Mouse (Mus musculus) limb, embryonic 11.5 days (tissue): ENCODE results near the gene Clspn. TPM values are rescaled to one million over a fixed set of nuclear protein-coding genes. Genes with fewer than 3 reads are reported as not detected.

Experiments used
- ATAC-seq: fragments of 200-750 bp; cut with Nextera tagmentation; 2 replicates; pipeline ENCODE4 v1.8.0; 2017; ENCODE audit warnings: low read depth; ENCODE audit not compliant: insufficient number of reproducible peaks, low FRiP score, low TSS enrichment
- DNase-seq: peaks from one replicate; pipeline ENCODE4 v3.0.0-alpha.2; 2015; ENCODE audit warnings: low spot score
- H3K27ac ChIP-seq: fragments of 300-500 bp; sonication (generic); replicated peaks from 2 replicates; pipeline ENCODE4 v1.5.1; 2014; ENCODE audit warnings: low read depth, mild to moderate bottlenecking, low read length
- H3K27me3 ChIP-seq: fragments of 300-500 bp; sonication (generic); 2 replicates; pipeline ENCODE4 v1.6.1; 2014; ENCODE audit warnings: mild to moderate bottlenecking, low read length, mixed read lengths; ENCODE audit not compliant: control insufficient read depth, insufficient read depth
- H3K36me3 ChIP-seq: fragments of 300-500 bp; sonication (generic); 2 replicates; pipeline ENCODE4 v1.6.1; 2014; ENCODE audit warnings: mild to moderate bottlenecking, low read length, moderate library complexity, mixed read lengths; ENCODE audit not compliant: control insufficient read depth, insufficient read depth
- H3K4me1 ChIP-seq: fragments of 300-500 bp; sonication (generic); 2 replicates; pipeline ENCODE4 v1.6.1; 2014; ENCODE audit warnings: low read length, mixed read lengths; ENCODE audit not compliant: control insufficient read depth, insufficient read depth
- H3K4me2 ChIP-seq: fragments of 300-500 bp; sonication (generic); 2 replicates; pipeline ENCODE4 v1.6.1; 2014; ENCODE audit warnings: low read depth, mild to moderate bottlenecking, moderate library complexity; ENCODE audit not compliant: severe bottlenecking
- H3K4me3 ChIP-seq: fragments of 300-500 bp; sonication (generic); 2 replicates; pipeline ENCODE4 v1.5.1; 2014; ENCODE audit warnings: low read depth, low read length
- H3K9ac ChIP-seq: fragments of 300-500 bp; sonication (generic); 2 replicates; pipeline ENCODE4 v1.6.1; 2014; ENCODE audit warnings: mild to moderate bottlenecking, low read length
- H3K9me3 ChIP-seq: fragments of 300-500 bp; sonication (generic); 2 replicates; pipeline ENCODE4 v1.6.1; 2016; ENCODE audit warnings: low read length; ENCODE audit not compliant: control insufficient read depth
- WGBS: fragments of 180-500 bp; shearing (Covaris S2); extraction: QIAGEN DNeasy Blood & Tissue Kit; methylation state at CpG from one replicate; pipeline ENCODE4 v1.1.7; 2014; 5-methylcytosine and 5-hydroxymethylcytosine counted together
- polyA plus RNA-seq: library from polyadenylated mRNA; unstranded; fragments of >200 nt; fragmentation: Nextera tagmentation; extraction: Ambion mirVana; gene quantifications from 2 replicates; pipeline ENCODE4 v1.2.1, GENCODE M21; 2014

The Clspn gene
- polyA plus RNA-seq, 1 experiment from 2014 or later: 67.4 TPM

DNA sequence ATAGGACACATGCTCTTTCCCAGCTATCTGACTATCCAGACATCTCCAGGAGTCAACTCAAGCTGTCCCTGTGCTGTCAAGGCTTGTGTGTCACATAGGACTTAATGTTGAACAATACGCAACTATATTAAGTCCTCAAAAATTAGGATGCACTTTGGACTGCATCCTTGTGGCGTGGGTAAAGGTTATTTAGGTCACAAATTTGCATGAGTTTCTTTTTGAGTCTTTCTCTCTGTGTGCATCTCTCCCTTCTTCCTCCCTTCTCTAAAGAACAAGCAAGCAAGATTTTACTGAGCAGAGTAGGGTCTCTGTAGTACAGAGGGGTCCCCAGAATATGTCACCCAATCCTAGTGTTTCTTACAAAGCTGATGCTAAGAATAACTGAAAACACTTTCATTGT is 10.6 kb upstream of the Clspn start:
- Histone ChIP-seq H3K9me3 (no peaks in the 10 kb centered on the region), H3K4me1 (no peaks in the 10 kb centered on the region), H3K4me3 (no peak overlapping the region), H3K9ac (no peak overlapping the region), H3K27me3 (no peaks in the 10 kb centered on the region), H3K27ac (no peak overlapping the region), H3K4me2 (no peak overlapping the region), H3K36me3 (no peaks in the 10 kb centered on the region)
- 81% methylated on average over 2 of the region's 2 CpGs for WGBS
- DNase-seq (no peak), ATAC-seq (no peak)

DNA sequence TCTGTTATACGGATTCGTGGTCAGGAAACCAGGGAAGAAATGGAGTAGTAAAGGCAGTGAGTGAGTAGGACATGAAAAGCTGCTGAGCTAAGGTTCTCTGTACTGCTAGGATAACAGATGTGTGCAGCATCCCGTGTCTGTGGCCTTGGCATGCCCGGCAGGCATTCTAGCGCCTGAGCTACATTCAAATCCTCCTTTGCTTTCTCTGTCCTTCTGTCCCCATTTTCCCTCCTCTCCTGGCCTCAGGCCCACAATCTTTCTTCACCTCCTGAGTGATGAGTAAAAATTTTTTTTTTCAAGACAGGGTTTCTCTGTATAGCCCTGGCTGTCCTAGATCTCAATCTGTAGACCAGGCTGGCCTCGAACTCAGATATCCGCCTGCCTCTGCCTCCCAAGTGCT is 4.6 kb upstream of the Clspn start:
- H3K4me2 ChIP-seq: no peak overlapping the region
- H3K36me3 ChIP-seq: no peaks in the 10 kb centered on the region
- DNase-seq (no peak), ATAC-seq (no peak)
- WGBS: 84% methylated on average over 7 of the region's 7 CpGs
- H3K9ac ChIP-seq: no peak overlapping the region
- H3K4me3 ChIP-seq: no peak overlapping the region
- H3K27me3 ChIP-seq: no peaks in the 10 kb centered on the region
- no peaks in the 10 kb centered on the region for H3K4me1 ChIP-seq
- H3K27ac ChIP-seq: no peak overlapping the region
- H3K9me3 ChIP-seq: no peaks in the 10 kb centered on the region

DNA sequence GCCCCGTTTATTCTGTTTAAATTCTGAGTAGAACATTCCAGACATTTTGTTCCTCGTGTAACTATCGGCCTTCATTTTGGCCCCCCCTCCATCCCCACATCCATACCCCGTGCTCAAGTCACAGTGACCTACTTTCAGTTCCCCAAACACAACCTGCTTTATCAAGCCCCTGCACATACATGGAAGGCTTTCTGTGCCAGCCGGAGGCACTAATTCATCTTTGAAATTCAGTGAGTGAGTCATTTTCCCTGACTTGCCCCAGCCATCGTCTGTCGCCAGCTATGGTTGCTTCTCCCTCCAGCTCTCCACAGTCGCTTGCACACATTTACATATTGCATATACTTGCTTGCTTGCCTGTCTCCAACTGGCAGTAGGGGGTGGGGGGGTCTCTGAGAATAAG is 3.6 kb upstream of the Clspn start:
- Histone ChIP-seq H3K4me2 (no peak overlapping the region), H3K4me3 (no peak overlapping the region), H3K36me3 (no peaks in the 10 kb centered on the region), H3K4me1 (no peaks in the 10 kb centered on the region), H3K9me3 (no peaks in the 10 kb centered on the region), H3K27ac (no peak overlapping the region), H3K27me3 (no peaks in the 10 kb centered on the region), H3K9ac (no peak overlapping the region)
- ATAC-seq (no peak), DNase-seq (no peak)
- WGBS: 77% methylated on average over 8 of the region's 8 CpGs

DNA sequence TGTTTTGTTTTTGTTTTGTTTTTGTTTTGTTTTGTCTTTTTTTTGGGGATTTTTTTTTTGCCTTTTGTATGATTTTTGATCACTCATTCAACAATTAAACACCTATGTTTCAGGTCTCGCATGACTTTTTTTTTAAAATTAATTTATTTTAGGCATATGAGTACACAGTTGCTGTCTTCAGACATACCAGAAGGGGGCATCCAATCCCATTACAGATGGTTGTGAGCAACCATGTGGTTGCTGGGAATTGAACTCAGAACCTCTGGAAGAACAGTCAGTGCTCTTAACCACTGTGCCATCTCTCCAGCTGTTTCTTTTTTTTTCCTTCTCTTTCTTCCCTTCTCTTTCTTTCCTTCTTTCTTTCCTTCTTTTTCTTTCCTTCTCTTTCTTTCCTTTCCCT is 3.0 kb upstream of the Clspn start:
- no peaks in the 10 kb centered on the region for H3K36me3 ChIP-seq
- ATAC-seq (no peak), DNase-seq (no peak)
- H3K4me2 ChIP-seq: no peak overlapping the region
- H3K4me1 ChIP-seq: no peaks in the 10 kb centered on the region
- WGBS: 95% methylated on average over 1 of the region's 1 CpGs
- H3K9me3 ChIP-seq: no peaks in the 10 kb centered on the region
- no peak overlapping the region for H3K4me3 ChIP-seq
- no peak overlapping the region for H3K9ac ChIP-seq
- no peak overlapping the region for H3K27ac ChIP-seq
- no peaks in the 10 kb centered on the region for H3K27me3 ChIP-seq

DNA sequence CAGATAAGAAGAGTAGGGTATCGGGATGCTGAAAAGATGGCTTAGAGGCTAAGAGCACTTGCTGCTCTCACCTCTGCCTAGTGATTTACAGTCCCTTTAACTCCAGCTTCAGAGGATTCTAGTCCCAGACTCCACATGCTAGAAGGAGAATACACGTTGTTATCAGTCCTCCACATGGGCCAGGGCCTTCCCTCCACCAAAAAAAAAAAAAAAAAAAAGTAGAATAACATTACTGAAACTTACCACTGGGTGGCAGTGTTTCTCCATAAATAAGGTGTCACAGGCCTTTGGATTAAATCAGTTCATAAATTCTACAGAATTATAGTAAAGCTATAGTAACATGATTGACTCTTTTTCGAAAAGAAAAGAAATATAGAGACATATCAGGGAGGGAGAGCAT is 2.3 kb upstream of the Clspn start:
- Histone ChIP-seq H3K4me1 (no peaks in the 10 kb centered on the region), H3K4me3 (no peak overlapping the region), H3K27ac (no peak overlapping the region), H3K36me3 (no peaks in the 10 kb centered on the region), H3K9ac (no peak overlapping the region), H3K27me3 (no peaks in the 10 kb centered on the region), H3K9me3 (no peaks in the 10 kb centered on the region), H3K4me2 (no peak overlapping the region)
- DNase-seq (peak; percentile 24), ATAC-seq (no peak)
- WGBS: 31% methylated on average over 3 of the region's 3 CpGs

DNA sequence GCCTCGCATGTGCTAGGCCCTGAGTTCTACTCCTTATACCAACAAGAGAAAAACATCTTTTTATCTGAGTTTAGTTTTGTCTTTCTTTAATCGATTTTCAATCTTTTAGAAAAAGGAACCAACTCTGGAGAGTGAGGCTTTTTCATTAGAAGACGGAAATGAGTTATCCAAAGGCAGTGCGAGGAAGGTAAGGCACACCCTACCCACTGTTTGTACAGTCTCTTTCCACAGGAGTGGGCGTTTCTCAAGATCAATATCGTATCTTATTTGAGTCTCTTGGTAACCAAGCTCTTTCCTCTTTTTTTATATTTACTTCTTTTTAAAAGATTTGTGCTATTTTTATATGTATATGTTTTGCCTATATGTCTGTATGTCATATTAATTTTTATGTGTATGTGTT is 7.1 kb downstream of the Clspn start:
- ATAC-seq: no peak
- 89% methylated on average over 6 of the region's 6 CpGs for WGBS

DNA sequence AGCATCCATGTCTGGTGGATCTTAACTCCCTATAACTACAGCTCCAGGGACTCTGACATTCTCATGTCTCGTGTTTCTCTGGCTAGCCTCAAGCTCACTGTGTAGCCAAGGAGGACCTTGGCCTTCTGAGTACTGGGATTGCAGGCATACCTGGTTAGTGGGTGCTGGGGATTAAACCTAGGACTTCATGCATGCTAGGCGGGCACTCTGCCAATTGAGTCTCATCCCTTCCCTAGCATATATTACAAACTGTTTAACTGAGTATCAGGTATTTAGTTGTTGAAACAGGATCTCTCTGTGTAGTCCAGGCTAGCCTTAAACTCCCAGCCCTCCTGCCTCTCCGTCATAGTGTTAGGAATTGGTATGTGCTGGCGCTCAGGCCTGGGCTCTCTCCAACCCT is 10.5 kb downstream of the Clspn start:
- Histone ChIP-seq H3K4me3 (no peak overlapping the region), H3K36me3 (peaks cover 26% of the 10 kb centered on the region), H3K9ac (no peak overlapping the region), H3K27me3 (no peaks in the 10 kb centered on the region), H3K4me2 (no peak overlapping the region), H3K4me1 (no peaks in the 10 kb centered on the region), H3K27ac (no peak overlapping the region), H3K9me3 (no peaks in the 10 kb centered on the region)
- DNase-seq (no peak), ATAC-seq (no peak)
- WGBS: 96% methylated on average over 4 of the region's 4 CpGs

More for the DNA sequence above, 7.1 kb downstream of the Clspn start:
- peaks cover 18% of the 10 kb centered on the region for H3K36me3 ChIP-seq
- no peaks in the 10 kb centered on the region for H3K27me3 ChIP-seq
- no peaks in the 10 kb centered on the region for H3K4me1 ChIP-seq
- no peak overlapping the region for H3K9ac ChIP-seq
- DNase-seq: no peak
- no peaks in the 10 kb centered on the region for H3K9me3 ChIP-seq
- no peak overlapping the region for H3K4me2 ChIP-seq
- no peak overlapping the region for H3K4me3 ChIP-seq
- no peak overlapping the region for H3K27ac ChIP-seq

DNA sequence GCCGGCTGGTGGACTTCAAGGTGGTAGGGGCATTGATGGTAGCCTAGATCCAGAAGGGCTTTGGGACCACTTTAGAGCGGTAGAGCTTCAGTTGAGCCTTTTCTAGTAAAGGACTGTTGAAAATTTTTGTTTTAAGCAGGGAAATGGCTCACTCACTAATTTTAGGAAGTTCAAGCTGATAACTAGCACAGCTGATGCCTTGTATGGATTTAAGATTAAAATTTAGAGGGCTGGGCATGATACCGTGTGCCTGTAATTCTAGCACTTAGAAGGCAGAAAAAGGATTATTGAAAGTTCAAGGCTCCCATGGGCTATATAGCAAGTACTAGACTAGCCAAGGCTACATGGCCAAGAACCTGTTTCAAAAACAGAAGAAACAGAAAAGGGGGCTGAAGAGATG is 13.0 kb downstream of the Clspn start:
- Histone ChIP-seq H3K9me3 (no peaks in the 10 kb centered on the region), H3K4me2 (no peak overlapping the region), H3K36me3 (peaks cover 46% of the 10 kb centered on the region), H3K9ac (no peak overlapping the region), H3K27ac (no peak overlapping the region), H3K4me1 (no peaks in the 10 kb centered on the region), H3K27me3 (no peaks in the 10 kb centered on the region), H3K4me3 (no peak overlapping the region)
- ATAC-seq: no peak
- no peak for DNase-seq
- WGBS: 92% methylated on average over 3 of the region's 3 CpGs

DNA sequence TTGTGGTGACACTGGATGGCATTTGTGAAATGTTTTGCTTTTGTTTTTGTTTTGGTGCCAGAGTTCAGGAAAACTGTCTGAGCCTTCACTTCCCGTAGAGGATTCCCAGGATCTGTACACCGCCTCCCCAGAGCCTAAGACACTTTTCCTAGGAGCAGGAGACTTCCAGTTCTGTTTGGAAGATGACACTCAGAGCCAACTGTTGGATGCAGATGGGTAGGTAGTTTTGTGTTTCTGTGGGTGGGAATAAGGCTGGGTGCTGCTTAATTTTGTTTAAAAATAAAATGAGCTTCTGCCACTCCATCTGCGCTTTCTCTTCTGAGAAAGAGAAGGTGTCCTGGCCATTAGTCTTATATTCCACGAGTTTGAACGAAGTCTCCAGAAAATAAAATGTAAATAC is 19.5 kb downstream of the Clspn start:
- Histone ChIP-seq H3K4me2 (no peak overlapping the region), H3K27me3 (no peaks in the 10 kb centered on the region), H3K9ac (no peak overlapping the region), H3K4me1 (no peaks in the 10 kb centered on the region), H3K9me3 (no peaks in the 10 kb centered on the region), H3K27ac (no peak overlapping the region), H3K36me3 (peaks cover 67% of the 10 kb centered on the region), H3K4me3 (no peak overlapping the region)
- DNase-seq (no peak), ATAC-seq (no peak)
- WGBS: 95% methylated on average over 5 of the region's 5 CpGs
